Mouse (Mus musculus): ENCODE measurements around the gene AC134908.4.

GRCm38 (mm10) chr17:25838904-25839303 lies 43.4 kb upstream of the AC134908.4 start:
- no peak for TF ChIP-seq CTCF (IDR thresholded peaks at IDR 0.05; ENCODE audit: insufficient read depth, low read depth, low read length)
- no peak for TF ChIP-seq POLR2A (IDR thresholded peaks at IDR 0.05; ENCODE audit: insufficient read depth, low read depth, low read length)
